ENCODE assay signal across 27 mouse cellular contexts in the genomic region with DNA sequence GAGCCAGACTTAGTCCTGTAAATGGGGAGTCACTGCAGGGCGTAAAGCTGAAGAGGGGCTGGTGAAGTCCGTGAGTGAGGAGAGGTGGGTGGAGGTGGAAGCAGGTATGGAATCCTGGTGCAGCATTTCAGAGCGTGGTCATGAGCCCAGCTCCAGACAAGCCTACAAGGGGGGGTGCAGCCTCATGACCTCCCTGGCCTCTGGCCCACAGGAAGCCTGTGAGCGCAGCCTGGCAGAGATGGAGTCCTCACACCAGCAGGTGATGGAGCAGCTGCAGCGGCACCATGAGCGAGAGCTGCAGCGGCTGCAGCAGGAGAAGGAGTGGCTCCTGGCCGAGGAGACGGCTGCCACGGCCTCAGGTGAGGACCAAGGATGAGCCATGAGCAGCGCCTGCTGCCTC. TPM values are rescaled to one million over a fixed set of nuclear protein-coding genes. Genes with fewer than 3 reads are reported as not detected.
A peak's percentile ranks its signal among the peaks of the same experiment; 100 is the strongest.
DNase-seq lines count a peak whose midpoint lies in the region; ATAC-seq and TF ChIP-seq lines count a peak whose summit lies in the region.
"Had no signal": no experiment of that assay in that cellular context is flagged by ENCODE, and none has a peak within 500 bp of the region (broad histone marks: within the 10 kb centered on the region; RNA-seq: fewer than 3 reads in every experiment).

No protein-coding gene starts in this region.

- no peak overlapping the region for H3K4me3 ChIP-seq in thymus, adult 2 months (ENCODE audit: control insufficient read depth, insufficient read depth, low read length)
- H3K4me3 ChIP-seq: erythroblast, embryonic 14.5 days; forebrain, embryonic 15.5 days; heart, embryonic 15.5 days; midbrain, embryonic 12.5 days had no signal

- H3K27me3 ChIP-seq in thymus, adult 2 months (ENCODE audit: control insufficient read depth, insufficient read depth, low read length): no peaks in the 10 kb centered on the region
- H3K27me3 ChIP-seq: forebrain, embryonic 15.5 days; heart, embryonic 15.5 days; midbrain, embryonic 12.5 days; Patski had no signal

- H3K27ac ChIP-seq in thymus, adult 2 months (ENCODE audit: control insufficient read depth, insufficient read depth, low read length): no peak overlapping the region
- H3K27ac ChIP-seq: forebrain, embryonic 15.5 days; heart, embryonic 15.5 days; liver, embryonic 14.5 days; macrophage; midbrain, embryonic 12.5 days; stomach, postnatal 0 days had no signal

- no peak for TF ChIP-seq CTCF in thymus, adult 2 months (IDR thresholded peaks at IDR 0.05; ENCODE audit: borderline replicate concordance, control insufficient read depth, extremely low read depth, insufficient read depth, low read length, poor library complexity)

- ATAC-seq in megakaryocyte-erythroid progenitor cell, adult 5-6 weeks (replicated peaks; ENCODE audit: low FRiP score, low TSS enrichment, poor library complexity, severe bottlenecking): no peak
- ATAC-seq: CD4-positive, CD25-positive, alpha-beta regulatory T cell, adult 4 months; forebrain, embryonic 15.5 days; Patski had no signal

- DNase-seq in cerebellum, adult 11-12 months: peak; percentile 64
- DNase-seq in cerebellum, adult 11 months: no peak
- DNase-seq in thymus, postnatal 10 days (ENCODE audit: low spot score in 2 of 2): peak; percentile 19 to 21
- DNase-seq in thymus, adult 2 months: no peak
- peak; percentile 37 to 51 for DNase-seq in cerebellum, postnatal 14 days
- DNase-seq in heart, postnatal 4 days: no peak
- DNase-seq: adrenal gland, adult 8-10 months; gastrocnemius, postnatal 36 days; kidney, adult 9 months; right cerebral cortex, adult 18-20 months had no signal

- WGBS in thymus, adult 2 months: 71% methylated on average over 11 of the region's 11 CpGs

- peaks cover 7% of the 10 kb centered on the region; the same call in 1 of the 2 replicates for H3K36me3 ChIP-seq in thymus, adult 2 months (ENCODE audit: control insufficient read depth, insufficient read depth, low read length)

- no peak for TF ChIP-seq POLR2A in thymus, adult 2 months (IDR thresholded peaks at IDR 0.05; ENCODE audit: control insufficient read depth, extremely low read depth, insufficient read depth, low read length, poor library complexity)

- H3K4me1 ChIP-seq in thymus, adult 2 months (replicated peaks; ENCODE audit: control insufficient read depth, insufficient read depth, low read length): peaks cover 25% of the 10 kb centered on the region
- H3K4me1 ChIP-seq: forebrain, embryonic 15.5 days; midbrain, embryonic 12.5 days had no signal

RNA-seq across cellular contexts. Expression of gene H1f0, which starts 28.7 kb away (rescaled TPM):
- 35.7 and 52.0 TPM in 2 replicates for polyA plus RNA-seq in thymus, adult 2 months (2012; rRNA removed)
- 19.0 and 23.7 TPM in 2 replicates for total RNA-seq in megakaryocyte-erythroid progenitor cell, adult 5-6 weeks (2014; fragmentation: Nextera tagmentation)
- 27.0 and 47.0 TPM in 2 replicates for total RNA-seq in megakaryocyte-erythroid progenitor cell, adult 5-6 weeks (2017)
- 100 to 1,000 TPM; 262 to 304 TPM for total RNA-seq in heart, postnatal 4 days (2021)

RNA-seq across cellular contexts. Expression of gene Galr3, which starts 42.1 kb away (rescaled TPM):
- 0.71 and 1.6 TPM in 2 replicates for polyA plus RNA-seq in thymus, adult 2 months (2012; rRNA removed)
- total RNA-seq in megakaryocyte-erythroid progenitor cell, adult 5-6 weeks (2014; fragmentation: Nextera tagmentation): 0.40 TPM in 1 of 2 replicates, not detected in the other
- 0.56 TPM in 1 of 2 replicates, not detected in the other for total RNA-seq in megakaryocyte-erythroid progenitor cell, adult 5-6 weeks (2017)
- not detected for total RNA-seq in heart, postnatal 4 days (2021)
- total RNA-seq: ES-E14; gastrocnemius, postnatal 36 days; heart, adult 8-10 months; monocyte, adult 5-6 weeks had no signal
- polyA plus RNA-seq: CD4-positive, CD25-positive, alpha-beta regulatory T cell, adult 4 months; embryonic facial prominence, embryonic 11.5 days; erythroblast, embryonic 14.5 days; forebrain, embryonic 15.5 days; heart, embryonic 15.5 days; hindbrain, embryonic 11.5 days; lung, embryonic 16.5 days; macrophage; midbrain, embryonic 12.5 days; neural tube, embryonic 11.5 days had no signal

RNA-seq across cellular contexts. Expression of gene Triobp, which starts 52.1 kb away (rescaled TPM):
- 52.2 and 70.7 TPM in 2 replicates for polyA plus RNA-seq in thymus, adult 2 months (2012; rRNA removed)
- 29.1 and 33.9 TPM in 2 replicates for total RNA-seq in megakaryocyte-erythroid progenitor cell, adult 5-6 weeks (2014; fragmentation: Nextera tagmentation)
- total RNA-seq in megakaryocyte-erythroid progenitor cell, adult 5-6 weeks (2017): 11.2 and 12.5 TPM in 2 replicates
- 10 to 100 TPM; 59.0 to 68.2 TPM for total RNA-seq in heart, postnatal 4 days (2021)

Comparison
In these comparisons a context has a peak if more than half of its experiments do, and no peak if none do; other contexts are left out.
1. DNase-seq: peak in cerebellum, adult 11-12 months (single experiment), thymus, postnatal 10 days (2 of 2) and cerebellum, postnatal 14 days (2 of 2); none in cerebellum, adult 11 months (single experiment), thymus, adult 2 months (single experiment) and heart, postnatal 4 days (single experiment).
2. RNA of gene H1f0, which starts 28.7 kb away (total RNA-seq): 262 to 304 TPM in heart, postnatal 4 days; 19.0 to 47.0 TPM in megakaryocyte-erythroid progenitor cell, adult 5-6 weeks; every median in the first group is over 4 times any median in the second.